Mouse (Mus musculus): ENCODE data around the gene Scube1. TPM values are rescaled to one million over a fixed set of nuclear protein-coding genes. Genes with fewer than 3 reads are reported as not detected.

The Scube1 gene
- polyA plus RNA-seq (2014; fragmentation: Illumina TruSeq; extraction: RNeasy Lipid Tissue Mini Kit (QIAGEN cat#74804); ENCODE audit: low read depth, low replicate concordance): 0.24 TPM

DNA sequence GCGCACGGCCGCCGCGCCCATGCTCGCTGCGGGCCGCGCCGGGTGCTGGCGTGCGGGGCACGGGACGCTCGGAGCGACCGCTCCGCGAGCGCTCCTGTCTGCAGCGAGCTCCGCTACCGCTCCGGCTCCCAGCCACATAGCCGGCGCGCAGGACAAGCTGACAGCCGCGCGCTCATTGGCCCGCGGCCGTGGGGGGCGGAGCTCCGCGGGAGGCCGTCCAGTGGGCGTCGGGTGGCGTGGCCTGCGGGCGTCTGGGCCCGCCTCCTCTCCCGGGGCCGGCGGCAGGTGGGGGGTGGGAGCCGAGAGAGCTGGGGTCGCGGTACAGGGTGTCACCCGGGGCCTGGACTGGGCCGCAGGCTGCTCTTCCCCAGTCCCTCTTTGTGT lies at the start of gene Scube1:
Gene Scube1 (minus strand): TSS at position 136 of the 384 bp plus-strand sequence.

DNA sequence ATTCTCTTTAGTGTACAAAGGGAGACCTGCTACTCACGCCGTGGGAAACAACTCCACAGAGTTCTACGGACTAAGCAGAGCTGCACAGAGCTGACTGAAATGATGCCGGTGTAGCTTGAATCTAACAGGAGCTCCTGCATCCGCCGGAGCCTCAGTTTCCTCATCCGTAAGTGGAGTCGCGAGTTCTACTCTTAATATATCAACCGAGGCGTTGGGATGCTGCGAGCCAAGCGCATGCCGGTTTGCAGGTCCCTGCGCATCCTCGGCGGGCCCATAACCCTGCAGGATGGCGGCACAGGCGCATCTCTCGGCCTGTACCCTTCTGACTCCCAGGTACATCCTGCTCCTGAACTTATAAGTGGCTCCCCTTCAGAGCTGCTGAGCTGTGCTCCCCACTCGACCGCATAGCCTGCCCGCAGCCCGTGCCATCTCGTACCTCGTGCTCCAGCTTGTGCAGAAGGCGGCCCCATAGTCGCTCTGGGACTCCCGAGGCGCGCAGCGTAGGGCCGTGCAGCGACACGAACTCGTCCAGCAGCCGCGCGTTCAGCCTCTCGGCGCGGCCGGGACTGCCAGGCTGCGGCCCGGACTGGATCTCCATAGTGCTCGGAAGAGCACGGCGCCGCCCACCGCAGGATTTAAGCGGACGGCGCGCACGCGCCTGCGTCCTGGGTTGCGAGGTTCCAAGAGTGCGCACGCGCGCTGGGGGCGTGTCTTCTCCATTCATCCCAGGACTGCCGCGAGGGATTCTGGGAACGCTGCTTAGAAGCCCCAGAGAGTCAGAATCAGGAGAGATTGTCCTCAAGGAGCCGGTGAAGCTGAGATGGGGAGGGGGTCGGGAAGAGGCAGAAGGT lies 130.1 kb downstream of the Scube1 start, which contains the start of gene Ttll12:
Gene Ttll12 (minus strand): TSS at position 645 of the 851 bp plus-strand sequence.

GRCm38 (mm10) chr15:83563327-83563856 lies 161.4 kb downstream of the Scube1 start, which contains the start of the genes Tspo and Mcat:
TSS of gene Tspo (plus strand) at chr15:83563592.
TSS of gene Mcat (minus strand) at chr15:83563787.

Other genes starting within 250 kb of the Scube1 start
- 3.8 TPM for gene Ttll1, start 214.1 kb downstream of the Scube1 start, polyA plus RNA-seq (2014; fragmentation: Illumina TruSeq; extraction: RNeasy Lipid Tissue Mini Kit (QIAGEN cat#74804); ENCODE audit: low read depth, low replicate concordance)
- gene Bik, start 198.2 kb downstream of the Scube1 start, polyA plus RNA-seq (2014; fragmentation: Illumina TruSeq; extraction: RNeasy Lipid Tissue Mini Kit (QIAGEN cat#74804); ENCODE audit: low read depth, low replicate concordance): 1.6 TPM
- gene Tspo, start 161.4 kb downstream of the Scube1 start, polyA plus RNA-seq (2014; fragmentation: Illumina TruSeq; extraction: RNeasy Lipid Tissue Mini Kit (QIAGEN cat#74804); ENCODE audit: low read depth, low replicate concordance): 0.61 TPM
- gene Mcat, start 161.2 kb downstream of the Scube1 start, polyA plus RNA-seq (2014; fragmentation: Illumina TruSeq; extraction: RNeasy Lipid Tissue Mini Kit (QIAGEN cat#74804); ENCODE audit: low read depth, low replicate concordance): 2.9 TPM
- gene Ttll12, start 129.9 kb downstream of the Scube1 start, polyA plus RNA-seq (2014; fragmentation: Illumina TruSeq; extraction: RNeasy Lipid Tissue Mini Kit (QIAGEN cat#74804); ENCODE audit: low read depth, low replicate concordance): 0.81 TPM
- gene Mpped1, start 54.4 kb upstream of the Scube1 start, polyA plus RNA-seq (2014; fragmentation: Illumina TruSeq; extraction: RNeasy Lipid Tissue Mini Kit (QIAGEN cat#74804); ENCODE audit: low read depth, low replicate concordance): not detected

Data from kidney, adult 10 weeks (tissue).